ENCODE assay signal across 10 mouse cellular contexts in the genomic region with DNA sequence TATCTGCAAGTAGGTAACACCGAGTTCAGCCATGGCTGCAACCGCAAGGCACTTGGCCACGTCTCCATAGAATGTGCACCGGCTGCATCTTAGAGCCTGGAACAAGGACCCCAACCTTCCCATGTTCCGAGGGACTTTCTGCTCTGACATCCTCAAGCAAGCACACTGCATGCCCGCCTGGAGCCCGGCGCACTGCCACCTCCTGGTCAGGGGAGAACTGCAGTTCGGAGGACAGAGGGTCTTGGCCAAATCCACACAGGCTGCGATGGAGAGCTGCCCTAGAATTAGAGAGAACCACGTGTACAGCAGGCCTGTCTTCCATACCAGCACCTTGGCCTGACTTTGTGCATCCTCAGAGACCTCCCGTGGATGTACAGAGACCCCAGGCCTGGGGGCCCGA. TPM values are rescaled to one million over a fixed set of nuclear protein-coding genes. Genes with fewer than 3 reads are reported as not detected.
DNase-seq lines count a peak whose midpoint lies in the region; ATAC-seq and TF ChIP-seq lines count a peak whose summit lies in the region.
"Had no signal": no experiment of that assay in that cellular context is flagged by ENCODE, and none has a peak within 500 bp of the region (broad histone marks: within the 10 kb centered on the region; RNA-seq: fewer than 3 reads in every experiment).

No protein-coding gene starts in this region.

- ATAC-seq in midbrain, postnatal 0 days (ENCODE audit: low FRiP score): peak; percentile 62
- no peak for ATAC-seq in activated CD4-positive, CD25-positive, alpha-beta regulatory T cell, adult 4 months

- no peaks in the 10 kb centered on the region for H3K27me3 ChIP-seq in embryonic facial prominence, embryonic 10.5 days (replicated peaks; ENCODE audit: low read depth, poor library complexity, severe bottlenecking)
- H3K27me3 ChIP-seq in midbrain, postnatal 0 days (ENCODE audit: insufficient read depth, low read length): no peaks in the 10 kb centered on the region

- WGBS in embryonic facial prominence, embryonic 10.5 days: 37% methylated on average over 13 of the region's 13 CpGs
- 43% methylated on average over 13 of the region's 13 CpGs for WGBS in midbrain, postnatal 0 days

- no peaks in the 10 kb centered on the region for H3K36me3 ChIP-seq in embryonic facial prominence, embryonic 10.5 days (replicated peaks)
- no peaks in the 10 kb centered on the region for H3K36me3 ChIP-seq in midbrain, postnatal 0 days (ENCODE audit: insufficient read depth, low read length)

- no peak overlapping the region for H3K4me2 ChIP-seq in midbrain, postnatal 0 days (ENCODE audit: low read depth, low read length, poor library complexity, severe bottlenecking)

- H3K9me3 ChIP-seq in embryonic facial prominence, embryonic 10.5 days: no peaks in the 10 kb centered on the region
- no peaks in the 10 kb centered on the region for H3K9me3 ChIP-seq in midbrain, postnatal 0 days (ENCODE audit: low read length)

- peaks cover 7% of the 10 kb centered on the region; the same call in 1 of the 2 replicates for H3K4me1 ChIP-seq in embryonic facial prominence, embryonic 10.5 days
- no peaks in the 10 kb centered on the region for H3K4me1 ChIP-seq in midbrain, postnatal 0 days (ENCODE audit: insufficient read depth, low read length)

- peak; percentile 30 to 42 for DNase-seq in gastrocnemius, postnatal 4 days (ENCODE audit: low spot score in 2 of 2)
- DNase-seq in gastrocnemius, adult 18-20 months (ENCODE audit: low spot score): no peak
- peak; percentile 57 for DNase-seq in ovary, postnatal 36 days (ENCODE audit: low spot score)
- DNase-seq in ovary, adult 18-20 months (ENCODE audit: low spot score): no peak
- DNase-seq in embryonic facial prominence, embryonic 10.5 days (ENCODE audit: low spot score): peak; percentile 78
- peak; percentile 39 for DNase-seq in kidney, postnatal 14 days
- peak; percentile 40 for DNase-seq in midbrain, postnatal 0 days (ENCODE audit: low spot score)

- H3K9ac ChIP-seq in midbrain, postnatal 0 days (replicated peaks; ENCODE audit: low read length, poor library complexity, severe bottlenecking): no peak overlapping the region

- no peak overlapping the region for H3K27ac ChIP-seq in embryonic facial prominence, embryonic 10.5 days (replicated peaks)
- no peak overlapping the region for H3K27ac ChIP-seq in midbrain, postnatal 0 days (ENCODE audit: low read depth, low read length)

- TF ChIP-seq CTCF in midbrain, postnatal 0 days (IDR thresholded peaks at IDR 0.05): peak; percentile 77

- H3K4me3 ChIP-seq in embryonic facial prominence, embryonic 10.5 days: no peak overlapping the region
- H3K4me3 ChIP-seq in midbrain, postnatal 0 days (ENCODE audit: low read depth, low read length): no peak overlapping the region
- H3K4me3 ChIP-seq: megakaryocyte, embryonic 14.5 days had no signal

RNA-seq across cellular contexts. Expression of a gene that starts 29.8 kb away (rescaled TPM):
- 1 to 10 TPM; 2.0 to 4.9 TPM for total RNA-seq in gastrocnemius, postnatal 4 days (2021)
- 10 to 100 TPM in 1 of 2 experiments, 1 to 10 TPM in 1; 5.6 to 10.1 TPM for total RNA-seq in gastrocnemius, adult 18-20 months (2021)
- polyA plus RNA-seq in embryonic facial prominence, embryonic 10.5 days (2016; fragmentation: Nextera tagmentation; extraction: Ambion mirVana): not detected in 2 replicates
- total RNA-seq in midbrain, postnatal 0 days (2014; rRNA removed): 1.5 TPM in 1 of 2 replicates, not detected in the other
- polyA plus RNA-seq in midbrain, postnatal 0 days (2015; fragmentation: Nextera tagmentation; extraction: Ambion mirVana): not detected in 2 replicates
- polyA plus RNA-seq in activated CD4-positive, CD25-positive, alpha-beta regulatory T cell, adult 4 months (2017; shearing (Covaris generic)): not detected
- polyA plus RNA-seq: heart, embryonic 14.5 days had no signal

Comparison
In these comparisons a context has a peak if more than half of its experiments do, and no peak if none do; other contexts are left out.
1. DNase-seq: peak in gastrocnemius, postnatal 4 days (2 of 2), ovary, postnatal 36 days (single experiment), embryonic facial prominence, embryonic 10.5 days (single experiment), kidney, postnatal 14 days (single experiment) and midbrain, postnatal 0 days (single experiment); none in gastrocnemius, adult 18-20 months (single experiment) and ovary, adult 18-20 months (single experiment).